Mouse (Mus musculus): ENCODE measurements around the gene Gm5426. TPM values are rescaled to one million over a fixed set of nuclear protein-coding genes. Genes with fewer than 3 reads are reported as not detected.

Gene Gm5426
- polyA plus RNA-seq, 1 experiment = not detected

DNA sequence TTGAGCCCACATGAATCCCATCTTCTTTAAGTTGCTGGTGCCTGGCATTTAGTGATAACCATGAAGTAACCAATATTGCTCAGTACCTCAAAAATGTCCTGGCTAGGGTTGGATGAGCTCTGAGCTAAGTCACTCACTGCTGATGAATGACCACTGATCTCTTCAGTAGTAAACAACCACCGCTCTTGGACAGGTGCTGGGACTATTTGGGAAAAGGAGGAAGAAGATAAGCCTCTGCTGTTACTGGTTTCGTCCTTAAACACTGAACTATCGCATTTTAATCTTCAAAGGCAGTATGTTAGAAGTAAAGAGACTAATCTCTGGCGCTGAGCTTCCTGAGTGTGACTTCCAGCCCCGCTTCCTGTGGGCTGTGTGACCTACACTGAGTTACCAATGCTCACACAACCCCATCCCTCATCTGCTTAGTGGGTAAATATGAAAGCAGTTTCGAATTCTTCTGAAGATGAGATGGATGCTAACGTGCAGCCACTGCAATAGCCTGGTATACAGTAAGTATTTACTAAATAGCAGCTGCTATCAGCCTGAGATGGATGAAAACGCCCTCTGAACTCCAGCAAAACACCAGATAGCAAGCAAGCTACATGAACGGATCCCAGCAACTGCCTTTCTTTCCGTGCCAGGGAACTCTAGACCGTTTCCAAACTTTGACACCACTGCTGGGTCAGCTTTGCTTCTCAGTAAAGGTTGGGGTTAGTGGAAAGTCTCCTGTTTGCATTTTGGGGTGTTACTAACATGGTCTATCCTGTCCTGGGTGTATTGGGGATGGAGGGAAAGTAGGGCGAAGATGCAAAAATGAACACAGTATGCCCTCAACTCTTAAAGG is 44.4 kb downstream of the Gm5426 start:
- TF ChIP-seq POLR2A (IDR thresholded peaks at IDR 0.05; ENCODE audit: insufficient read depth, low read length) (no peak), EP300 (IDR thresholded peaks at IDR 0.05; ENCODE audit: insufficient read depth, low read depth, low read length) (no peak), CTCF (IDR thresholded peaks at IDR 0.05; ENCODE audit: low read depth, low read length) (no peak)
- H3K9me3 ChIP-seq (replicated peaks; ENCODE audit: control insufficient read depth, insufficient read depth, low read length, poor library complexity, severe bottlenecking) = no peaks in the 10 kb centered on the region
- no peak overlapping the region for H3K9ac ChIP-seq (ENCODE audit: low read depth, poor library complexity, severe bottlenecking)
- H3K27me3 ChIP-seq (ENCODE audit: control insufficient read depth, insufficient read depth, low read length, poor library complexity, severe bottlenecking) = no peaks in the 10 kb centered on the region
- no peak overlapping the region for H3K27ac ChIP-seq (ENCODE audit: insufficient read depth, low read length)
- H3K4me3 ChIP-seq (ENCODE audit: low read depth, low read length) = no peak overlapping the region
- H3K4me1 ChIP-seq (ENCODE audit: control insufficient read depth, insufficient read depth, low read length) = no peaks in the 10 kb centered on the region
- H3K36me3 ChIP-seq (ENCODE audit: control insufficient read depth, insufficient read depth, low read length, poor library complexity, severe bottlenecking) = no peaks in the 10 kb centered on the region

DNA sequence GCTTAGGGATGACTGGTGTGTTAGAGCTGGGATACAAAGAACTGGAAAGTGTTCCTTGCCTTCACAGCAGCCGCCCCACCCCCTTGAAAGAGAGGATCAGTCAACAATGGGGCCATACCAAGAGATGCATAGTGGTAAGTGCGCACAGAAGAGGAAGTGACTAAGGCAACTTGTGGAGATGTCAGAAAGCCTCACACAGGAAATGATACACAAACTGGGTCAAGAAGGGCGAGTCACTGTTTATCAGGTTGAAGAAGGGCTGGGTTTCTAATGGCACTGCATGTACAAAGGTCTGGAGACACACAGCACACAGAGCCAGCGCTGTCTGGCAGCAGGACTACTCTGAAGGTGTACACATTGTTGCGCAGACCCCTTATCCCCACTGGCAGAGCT is 45.0 kb downstream of the Gm5426 start:
- Histone ChIP-seq H3K27me3 (ENCODE audit: control insufficient read depth, insufficient read depth, low read length, poor library complexity, severe bottlenecking) (no peaks in the 10 kb centered on the region), H3K4me3 (ENCODE audit: low read depth, low read length) (no peak overlapping the region), H3K36me3 (ENCODE audit: control insufficient read depth, insufficient read depth, low read length, poor library complexity, severe bottlenecking) (no peaks in the 10 kb centered on the region), H3K27ac (ENCODE audit: insufficient read depth, low read length) (no peak overlapping the region), H3K9me3 (replicated peaks; ENCODE audit: control insufficient read depth, insufficient read depth, low read length, poor library complexity, severe bottlenecking) (no peaks in the 10 kb centered on the region), H3K9ac (ENCODE audit: low read depth, poor library complexity, severe bottlenecking) (no peak overlapping the region), H3K4me1 (ENCODE audit: control insufficient read depth, insufficient read depth, low read length) (no peaks in the 10 kb centered on the region)
- TF ChIP-seq CTCF (IDR thresholded peaks at IDR 0.05; ENCODE audit: low read depth, low read length) = no peak
- TF ChIP-seq EP300 (IDR thresholded peaks at IDR 0.05; ENCODE audit: insufficient read depth, low read depth, low read length) = no peak
- TF ChIP-seq POLR2A (IDR thresholded peaks at IDR 0.05; ENCODE audit: insufficient read depth, low read length) = no peak

DNA sequence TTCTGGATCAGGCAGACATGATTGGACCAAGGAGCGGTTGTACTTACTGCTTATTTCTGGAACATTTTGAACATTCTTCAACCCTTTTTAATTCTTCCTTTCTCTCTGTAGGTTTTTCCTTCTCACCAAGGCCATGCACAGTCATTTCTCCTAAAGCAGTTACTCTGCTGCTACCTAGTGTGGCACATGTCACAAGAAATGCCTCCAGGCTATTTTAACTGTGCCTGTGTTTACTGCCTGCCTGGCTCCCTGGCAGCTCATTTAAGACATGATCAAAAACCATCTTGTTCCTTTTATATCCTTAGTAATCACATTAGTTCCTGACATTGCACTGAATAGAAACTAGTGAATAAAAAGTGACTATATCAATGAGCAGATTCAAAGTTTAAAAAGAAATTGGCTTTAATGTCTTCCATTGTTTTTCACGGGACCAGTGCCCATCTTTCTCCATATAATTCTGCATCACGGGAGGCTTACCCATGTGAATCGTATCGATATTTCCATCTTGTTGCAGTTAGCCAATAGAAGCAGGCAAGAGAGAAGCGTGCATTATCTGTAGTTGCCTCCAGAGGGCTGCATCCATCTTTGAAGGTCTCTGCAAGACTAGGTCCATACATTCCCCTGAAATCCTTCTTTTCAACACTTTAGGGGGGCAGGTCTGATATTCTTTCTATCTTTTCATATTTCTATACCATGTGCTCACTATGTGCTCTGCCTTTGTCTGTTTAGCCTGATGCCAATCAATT is 45.7 kb downstream of the Gm5426 start:
- no peak for TF ChIP-seq POLR2A (IDR thresholded peaks at IDR 0.05; ENCODE audit: insufficient read depth, low read length)
- no peak for TF ChIP-seq CTCF (IDR thresholded peaks at IDR 0.05; ENCODE audit: low read depth, low read length)
- no peak for TF ChIP-seq EP300 (IDR thresholded peaks at IDR 0.05; ENCODE audit: insufficient read depth, low read depth, low read length)
- H3K4me3 ChIP-seq (ENCODE audit: low read depth, low read length) = no peak overlapping the region
- no peaks in the 10 kb centered on the region for H3K27me3 ChIP-seq (ENCODE audit: control insufficient read depth, insufficient read depth, low read length, poor library complexity, severe bottlenecking)
- no peaks in the 10 kb centered on the region for H3K4me1 ChIP-seq (ENCODE audit: control insufficient read depth, insufficient read depth, low read length)
- no peaks in the 10 kb centered on the region for H3K36me3 ChIP-seq (ENCODE audit: control insufficient read depth, insufficient read depth, low read length, poor library complexity, severe bottlenecking)
- no peak overlapping the region for H3K27ac ChIP-seq (ENCODE audit: insufficient read depth, low read length)
- no peaks in the 10 kb centered on the region for H3K9me3 ChIP-seq (replicated peaks; ENCODE audit: control insufficient read depth, insufficient read depth, low read length, poor library complexity, severe bottlenecking)
- no peak overlapping the region for H3K9ac ChIP-seq (ENCODE audit: low read depth, poor library complexity, severe bottlenecking)

DNA sequence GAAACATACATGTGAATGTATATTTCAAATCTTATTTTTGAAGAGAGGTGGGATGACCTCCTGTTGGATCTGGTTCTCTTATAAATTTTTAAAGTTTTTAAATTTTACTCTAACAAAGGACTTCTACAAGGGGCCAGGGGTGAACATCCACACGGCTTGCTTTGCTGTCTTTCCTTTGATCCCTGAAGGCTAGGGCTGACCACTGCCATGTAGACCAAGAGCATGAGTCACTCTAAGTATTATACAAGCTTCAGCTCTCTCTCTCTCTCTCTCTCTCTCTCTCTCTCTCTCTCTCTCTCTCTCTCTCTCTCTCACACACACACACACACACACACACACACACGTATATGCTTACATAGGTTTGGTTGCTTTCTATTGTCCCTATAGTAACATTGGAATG is 48.6 kb downstream of the Gm5426 start:
- TF ChIP-seq EP300 (IDR thresholded peaks at IDR 0.05; ENCODE audit: insufficient read depth, low read depth, low read length) = no peak
- no peak for TF ChIP-seq POLR2A (IDR thresholded peaks at IDR 0.05; ENCODE audit: insufficient read depth, low read length)
- TF ChIP-seq CTCF (IDR thresholded peaks at IDR 0.05; ENCODE audit: low read depth, low read length) = no peak
- H3K9ac ChIP-seq (ENCODE audit: low read depth, poor library complexity, severe bottlenecking) = no peak overlapping the region

DNA sequence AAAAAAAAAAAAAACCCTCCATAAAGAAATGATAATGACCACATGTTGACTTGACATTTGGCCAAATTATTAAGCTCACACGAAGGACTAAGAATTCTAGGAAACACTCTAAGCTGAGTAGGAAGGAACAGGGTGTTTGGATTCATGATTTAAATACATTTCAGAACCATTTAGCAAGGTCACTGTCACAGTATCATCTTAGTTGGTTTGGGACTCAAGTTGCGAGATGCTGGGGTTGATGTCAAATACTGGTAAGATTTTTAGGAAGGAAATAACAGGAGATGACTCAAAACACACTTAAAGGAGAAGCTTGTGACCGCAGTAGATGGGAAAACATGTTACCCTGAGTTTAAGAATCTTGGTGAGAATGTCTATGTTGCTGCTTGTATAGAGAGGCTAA is 49.2 kb downstream of the Gm5426 start:
- no peaks in the 10 kb centered on the region for H3K4me1 ChIP-seq (ENCODE audit: control insufficient read depth, insufficient read depth, low read length)
- TF ChIP-seq POLR2A (IDR thresholded peaks at IDR 0.05; ENCODE audit: insufficient read depth, low read length) = no peak
- no peak for TF ChIP-seq CTCF (IDR thresholded peaks at IDR 0.05; ENCODE audit: low read depth, low read length)
- no peak for TF ChIP-seq EP300 (IDR thresholded peaks at IDR 0.05; ENCODE audit: insufficient read depth, low read depth, low read length)
- H3K4me3 ChIP-seq (ENCODE audit: low read depth, low read length) = no peak overlapping the region
- peaks cover 2% of the 10 kb centered on the region; the same call in 1 of the 2 replicates for H3K9me3 ChIP-seq (replicated peaks; ENCODE audit: control insufficient read depth, insufficient read depth, low read length, poor library complexity, severe bottlenecking)
- no peaks in the 10 kb centered on the region for H3K36me3 ChIP-seq (ENCODE audit: control insufficient read depth, insufficient read depth, low read length, poor library complexity, severe bottlenecking)
- H3K27me3 ChIP-seq (ENCODE audit: control insufficient read depth, insufficient read depth, low read length, poor library complexity, severe bottlenecking) = no peaks in the 10 kb centered on the region
- H3K9ac ChIP-seq (ENCODE audit: low read depth, poor library complexity, severe bottlenecking) = no peak overlapping the region
- H3K27ac ChIP-seq (ENCODE audit: insufficient read depth, low read length) = no peak overlapping the region

More for the DNA sequence above, 48.6 kb downstream of the Gm5426 start:
- Histone ChIP-seq H3K27ac (ENCODE audit: insufficient read depth, low read length) (no peak overlapping the region), H3K27me3 (ENCODE audit: control insufficient read depth, insufficient read depth, low read length, poor library complexity, severe bottlenecking) (no peaks in the 10 kb centered on the region), H3K36me3 (ENCODE audit: control insufficient read depth, insufficient read depth, low read length, poor library complexity, severe bottlenecking) (no peaks in the 10 kb centered on the region), H3K9me3 (replicated peaks; ENCODE audit: control insufficient read depth, insufficient read depth, low read length, poor library complexity, severe bottlenecking) (no peaks in the 10 kb centered on the region; the same call in 1 of the 2 replicates), H3K4me3 (ENCODE audit: low read depth, low read length) (no peak overlapping the region), H3K4me1 (ENCODE audit: control insufficient read depth, insufficient read depth, low read length) (no peaks in the 10 kb centered on the region)

Other genes with a start within 250 kb of the Gm5426 start
- 14.1 and 16.2 TPM in 2 replicates for gene Eea1, start 196.0 kb upstream of the Gm5426 start, polyA plus RNA-seq (2011; ENCODE audit: insufficient read depth, insufficient read length, low read depth, missing spikeins)